Mouse (Mus musculus): ENCODE data around the gene Lce1i. TPM values are rescaled to one million over a fixed set of nuclear protein-coding genes. Genes with fewer than 3 reads are reported as not detected.

The Lce1i gene
- polyA plus RNA-seq (2015; fragmentation: Illumina TruSeq; extraction: RNeasy Lipid Tissue Mini Kit (QIAGEN cat#74804); ENCODE audit: low read depth, low replicate concordance), result not detected

DNA sequence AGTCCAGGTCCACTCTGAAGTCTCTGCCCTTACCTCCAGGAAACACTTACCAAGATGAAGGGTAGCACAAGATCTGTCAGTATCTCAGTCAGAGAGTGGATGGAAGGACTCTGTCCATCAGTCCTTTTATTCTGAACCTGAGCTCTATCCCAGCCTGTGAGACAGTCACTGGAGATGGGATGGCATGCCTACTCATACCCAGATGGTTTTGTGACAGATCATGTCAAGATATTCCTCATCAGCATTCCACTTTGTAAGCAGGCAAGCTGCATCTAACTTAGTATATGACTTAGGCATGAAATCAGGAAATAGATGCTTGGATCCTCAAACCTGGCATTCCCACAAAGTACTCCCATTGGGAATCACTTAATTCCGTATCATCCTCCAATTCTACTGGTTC, at the start of gene Lce1i:
Lce1i (minus strand) TSS at position 101 of the 400 bp plus-strand sequence.

DNA sequence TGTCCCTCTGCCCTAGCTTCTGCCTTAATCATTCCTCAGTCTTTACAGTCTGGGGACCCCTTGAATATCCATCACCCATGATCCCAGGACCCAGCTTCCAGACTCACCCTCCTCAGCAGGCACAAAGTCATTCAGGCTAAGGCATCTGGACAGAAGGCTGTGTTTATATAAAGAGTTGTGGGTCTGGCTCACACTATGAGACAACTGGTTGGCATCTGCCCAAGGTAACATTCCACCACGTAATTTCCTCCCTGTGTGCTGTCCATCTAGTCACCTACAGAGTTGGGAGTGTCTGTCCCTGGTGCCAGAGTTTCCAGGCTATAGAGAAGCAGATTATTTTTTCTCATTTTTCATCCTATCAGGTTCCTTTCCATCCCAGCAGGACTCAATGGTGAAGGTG, 48.4 kb upstream of the Lce1i start, which contains the start of gene Kprp:
Kprp (minus strand) TSS at position 140 of the 400 bp plus-strand sequence.

DNA sequence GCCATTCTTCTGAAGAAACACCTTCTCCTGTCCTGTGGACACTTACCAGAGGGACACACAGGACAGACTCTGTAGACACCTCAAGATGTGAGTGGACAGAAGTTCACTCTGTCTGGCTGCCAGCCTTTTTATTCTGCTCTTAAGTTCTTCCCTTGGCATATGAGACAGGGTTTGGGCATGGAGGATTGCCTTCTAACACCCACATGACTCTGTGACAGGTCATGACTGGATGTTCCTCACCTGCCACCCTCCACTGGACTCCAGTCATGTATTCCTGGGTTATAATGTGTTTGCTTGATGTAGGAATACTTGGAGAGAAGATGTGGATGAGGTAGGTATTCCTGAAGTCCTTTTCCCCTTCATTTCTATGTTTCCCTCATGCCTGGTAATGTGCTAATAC, 29.1 kb upstream of the Lce1i start, which contains the start of gene Lce1k:
Lce1k (minus strand) TSS at position 101 of the 400 bp plus-strand sequence.

DNA sequence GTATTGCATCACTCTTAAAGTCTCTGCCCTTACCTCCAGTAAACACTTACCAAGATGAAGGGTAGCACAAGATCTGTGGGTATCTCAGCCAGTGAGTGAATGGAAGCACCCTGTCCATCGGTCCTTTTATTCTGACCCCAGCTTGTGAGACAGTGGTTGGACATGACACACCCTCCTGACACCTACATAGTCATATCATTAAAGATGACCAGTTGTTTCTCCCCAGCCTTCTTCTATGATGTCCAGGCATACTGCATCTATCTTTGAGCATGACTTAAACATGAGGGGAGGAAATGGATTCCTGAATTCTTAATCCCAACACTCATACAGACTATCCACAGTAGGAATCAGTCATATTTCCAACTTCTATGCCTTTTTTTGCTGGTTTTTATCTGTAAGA, 11.7 kb upstream of the Lce1i start, which contains the start of gene Lce1j:
Lce1j (minus strand) TSS at position 101 of the 400 bp plus-strand sequence.

DNA sequence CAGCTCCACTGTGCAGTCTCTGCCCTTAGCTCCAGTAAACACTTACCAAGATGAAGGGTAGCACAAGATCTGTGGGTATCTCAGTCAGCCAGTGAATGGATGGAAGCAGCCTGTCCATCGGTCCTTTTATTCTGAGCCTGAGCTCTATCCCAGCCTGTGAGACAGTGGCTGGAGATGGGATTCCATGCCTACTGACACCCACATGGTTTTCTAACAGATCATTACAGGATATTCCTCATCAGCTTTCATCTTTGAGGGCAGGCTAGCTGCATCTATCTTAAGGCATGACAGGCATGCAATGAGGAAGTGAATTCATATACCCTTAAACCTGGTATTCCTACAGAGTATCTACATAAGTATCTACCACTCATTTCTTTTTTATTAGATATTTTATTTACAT, 13.7 kb downstream of the Lce1i start, which contains the start of gene Lce1h:
Lce1h (minus strand) TSS at position 101 of the 400 bp plus-strand sequence.

DNA sequence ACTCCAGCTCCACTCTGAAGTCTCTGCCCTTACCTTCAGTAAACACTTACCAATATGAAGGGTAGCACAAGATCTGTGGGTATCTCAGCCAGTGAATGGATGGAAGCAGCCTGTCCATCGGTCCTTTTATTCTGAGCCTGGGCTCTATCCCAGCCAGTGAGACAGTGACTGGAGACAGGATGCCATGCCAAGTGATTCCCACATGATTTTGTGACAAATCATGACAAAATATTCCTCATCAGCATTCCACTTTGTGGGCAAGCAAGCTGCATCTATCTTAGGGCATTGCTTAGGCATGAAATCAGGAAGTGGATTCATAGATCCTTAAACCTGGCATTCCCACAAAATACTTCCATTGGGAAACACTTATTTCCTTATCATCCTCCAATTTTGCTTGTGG, 26.5 kb downstream of the Lce1i start, which contains the start of gene Lce1g:
Lce1g (minus strand) TSS at position 101 of the 400 bp plus-strand sequence.

DNA sequence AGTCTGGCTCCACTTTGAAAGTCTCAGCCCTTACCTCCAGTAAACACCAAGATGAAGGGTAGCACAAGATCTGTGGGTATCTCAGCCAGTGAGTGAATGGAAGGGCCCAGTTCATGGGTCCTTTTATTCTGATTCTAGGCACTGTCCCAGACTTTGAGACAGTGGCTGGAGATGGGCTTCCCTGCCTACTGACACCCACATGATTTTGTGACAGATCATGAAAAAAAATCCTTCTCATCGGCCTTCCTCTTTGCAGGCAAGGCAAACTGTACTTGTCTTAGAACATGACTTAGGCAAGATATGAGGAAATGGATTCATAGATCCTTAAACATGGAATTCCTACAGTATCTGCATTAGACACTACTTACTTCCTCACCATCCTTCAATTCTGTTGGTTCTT, 39.7 kb downstream of the Lce1i start, which contains the start of gene Gm38119:
Gm38119 (minus strand) TSS at position 101 of the 400 bp plus-strand sequence.

Other genes with a start within 250 kb of the Lce1i start
- not detected for gene 2310046K23Rik, start 244.4 kb downstream of the Lce1i start, polyA plus RNA-seq (2015; fragmentation: Illumina TruSeq; extraction: RNeasy Lipid Tissue Mini Kit (QIAGEN cat#74804); ENCODE audit: low read depth, low replicate concordance)
- not detected for gene Ivl, start 205.2 kb downstream of the Lce1i start, polyA plus RNA-seq (2015; fragmentation: Illumina TruSeq; extraction: RNeasy Lipid Tissue Mini Kit (QIAGEN cat#74804); ENCODE audit: low read depth, low replicate concordance)
- gene Smcp, start 189.9 kb downstream of the Lce1i start, polyA plus RNA-seq (2015; fragmentation: Illumina TruSeq; extraction: RNeasy Lipid Tissue Mini Kit (QIAGEN cat#74804); ENCODE audit: low read depth, low replicate concordance), result not detected
- not detected for gene 2210017I01Rik, start 171.4 kb downstream of the Lce1i start, polyA plus RNA-seq (2015; fragmentation: Illumina TruSeq; extraction: RNeasy Lipid Tissue Mini Kit (QIAGEN cat#74804); ENCODE audit: low read depth, low replicate concordance)
- not detected for gene Lce6a, start 157.2 kb downstream of the Lce1i start, polyA plus RNA-seq (2015; fragmentation: Illumina TruSeq; extraction: RNeasy Lipid Tissue Mini Kit (QIAGEN cat#74804); ENCODE audit: low read depth, low replicate concordance)
- not detected for gene Lce1a1, start 130.6 kb downstream of the Lce1i start, polyA plus RNA-seq (2015; fragmentation: Illumina TruSeq; extraction: RNeasy Lipid Tissue Mini Kit (QIAGEN cat#74804); ENCODE audit: low read depth, low replicate concordance)
- gene Lce1b, start 122.0 kb downstream of the Lce1i start, polyA plus RNA-seq (2015; fragmentation: Illumina TruSeq; extraction: RNeasy Lipid Tissue Mini Kit (QIAGEN cat#74804); ENCODE audit: low read depth, low replicate concordance), result not detected
- gene Lce1a2, start 108.6 kb downstream of the Lce1i start, polyA plus RNA-seq (2015; fragmentation: Illumina TruSeq; extraction: RNeasy Lipid Tissue Mini Kit (QIAGEN cat#74804); ENCODE audit: low read depth, low replicate concordance), result not detected
- not detected for gene Lce1c, start 99.7 kb downstream of the Lce1i start, polyA plus RNA-seq (2015; fragmentation: Illumina TruSeq; extraction: RNeasy Lipid Tissue Mini Kit (QIAGEN cat#74804); ENCODE audit: low read depth, low replicate concordance)
- not detected for gene Lce1d, start 91.7 kb downstream of the Lce1i start, polyA plus RNA-seq (2015; fragmentation: Illumina TruSeq; extraction: RNeasy Lipid Tissue Mini Kit (QIAGEN cat#74804); ENCODE audit: low read depth, low replicate concordance)
- not detected for gene Lce1e, start 69.8 kb downstream of the Lce1i start, polyA plus RNA-seq (2015; fragmentation: Illumina TruSeq; extraction: RNeasy Lipid Tissue Mini Kit (QIAGEN cat#74804); ENCODE audit: low read depth, low replicate concordance)
- not detected for gene Lce1f, start 58.5 kb downstream of the Lce1i start, polyA plus RNA-seq (2015; fragmentation: Illumina TruSeq; extraction: RNeasy Lipid Tissue Mini Kit (QIAGEN cat#74804); ENCODE audit: low read depth, low replicate concordance)
- not detected for gene Gm38119, start 39.8 kb downstream of the Lce1i start, polyA plus RNA-seq (2015; fragmentation: Illumina TruSeq; extraction: RNeasy Lipid Tissue Mini Kit (QIAGEN cat#74804); ENCODE audit: low read depth, low replicate concordance)
- not detected for gene Lce1g, start 26.6 kb downstream of the Lce1i start, polyA plus RNA-seq (2015; fragmentation: Illumina TruSeq; extraction: RNeasy Lipid Tissue Mini Kit (QIAGEN cat#74804); ENCODE audit: low read depth, low replicate concordance)
- not detected for gene Lce1h, start 13.8 kb downstream of the Lce1i start, polyA plus RNA-seq (2015; fragmentation: Illumina TruSeq; extraction: RNeasy Lipid Tissue Mini Kit (QIAGEN cat#74804); ENCODE audit: low read depth, low replicate concordance)
- not detected for gene Lce1j, start 11.6 kb upstream of the Lce1i start, polyA plus RNA-seq (2015; fragmentation: Illumina TruSeq; extraction: RNeasy Lipid Tissue Mini Kit (QIAGEN cat#74804); ENCODE audit: low read depth, low replicate concordance)
- gene Lce1k, start 29.0 kb upstream of the Lce1i start, polyA plus RNA-seq (2015; fragmentation: Illumina TruSeq; extraction: RNeasy Lipid Tissue Mini Kit (QIAGEN cat#74804); ENCODE audit: low read depth, low replicate concordance), result not detected
- gene Kprp, start 48.3 kb upstream of the Lce1i start, polyA plus RNA-seq (2015; fragmentation: Illumina TruSeq; extraction: RNeasy Lipid Tissue Mini Kit (QIAGEN cat#74804); ENCODE audit: low read depth, low replicate concordance), result not detected
- gene Lce1l, start 72.4 kb upstream of the Lce1i start, polyA plus RNA-seq (2015; fragmentation: Illumina TruSeq; extraction: RNeasy Lipid Tissue Mini Kit (QIAGEN cat#74804); ENCODE audit: low read depth, low replicate concordance), result not detected
- not detected for gene 2310050C09Rik, start 91.3 kb upstream of the Lce1i start, polyA plus RNA-seq (2015; fragmentation: Illumina TruSeq; extraction: RNeasy Lipid Tissue Mini Kit (QIAGEN cat#74804); ENCODE audit: low read depth, low replicate concordance)
- not detected for gene Lce3a, start 147.3 kb upstream of the Lce1i start, polyA plus RNA-seq (2015; fragmentation: Illumina TruSeq; extraction: RNeasy Lipid Tissue Mini Kit (QIAGEN cat#74804); ENCODE audit: low read depth, low replicate concordance)
- gene Lce3b, start 154.1 kb upstream of the Lce1i start, polyA plus RNA-seq (2015; fragmentation: Illumina TruSeq; extraction: RNeasy Lipid Tissue Mini Kit (QIAGEN cat#74804); ENCODE audit: low read depth, low replicate concordance), result not detected
- not detected for gene Lce3c, start 165.6 kb upstream of the Lce1i start, polyA plus RNA-seq (2015; fragmentation: Illumina TruSeq; extraction: RNeasy Lipid Tissue Mini Kit (QIAGEN cat#74804); ENCODE audit: low read depth, low replicate concordance)
- not detected for gene Lce3d, start 178.5 kb upstream of the Lce1i start, polyA plus RNA-seq (2015; fragmentation: Illumina TruSeq; extraction: RNeasy Lipid Tissue Mini Kit (QIAGEN cat#74804); ENCODE audit: low read depth, low replicate concordance)
- gene Lce3e, start 188.2 kb upstream of the Lce1i start, polyA plus RNA-seq (2015; fragmentation: Illumina TruSeq; extraction: RNeasy Lipid Tissue Mini Kit (QIAGEN cat#74804); ENCODE audit: low read depth, low replicate concordance), result not detected
- gene Lce3f, start 213.3 kb upstream of the Lce1i start, polyA plus RNA-seq (2015; fragmentation: Illumina TruSeq; extraction: RNeasy Lipid Tissue Mini Kit (QIAGEN cat#74804); ENCODE audit: low read depth, low replicate concordance), result not detected
- not detected for gene Crct1, start 236.8 kb upstream of the Lce1i start, polyA plus RNA-seq (2015; fragmentation: Illumina TruSeq; extraction: RNeasy Lipid Tissue Mini Kit (QIAGEN cat#74804); ENCODE audit: low read depth, low replicate concordance)
- gene Lce1m, start 240.2 kb upstream of the Lce1i start, polyA plus RNA-seq (2015; fragmentation: Illumina TruSeq; extraction: RNeasy Lipid Tissue Mini Kit (QIAGEN cat#74804); ENCODE audit: low read depth, low replicate concordance), result not detected

Data from brain, adult 10 weeks (tissue).